Mouse (Mus musculus) cerebellum, postnatal 10 days (tissue): ENCODE measurements around the gene Asic2.
A peak's percentile ranks its signal among the peaks of the same experiment; 100 is the strongest.

Source experiments
- DNase-seq, 2 experiments: peaks; one replicate each; pipeline ENCODE4 v3.0.0; 2021; ENCODE audit warnings: mixed read lengths in 2 of 2

The Asic2 gene

DNA sequence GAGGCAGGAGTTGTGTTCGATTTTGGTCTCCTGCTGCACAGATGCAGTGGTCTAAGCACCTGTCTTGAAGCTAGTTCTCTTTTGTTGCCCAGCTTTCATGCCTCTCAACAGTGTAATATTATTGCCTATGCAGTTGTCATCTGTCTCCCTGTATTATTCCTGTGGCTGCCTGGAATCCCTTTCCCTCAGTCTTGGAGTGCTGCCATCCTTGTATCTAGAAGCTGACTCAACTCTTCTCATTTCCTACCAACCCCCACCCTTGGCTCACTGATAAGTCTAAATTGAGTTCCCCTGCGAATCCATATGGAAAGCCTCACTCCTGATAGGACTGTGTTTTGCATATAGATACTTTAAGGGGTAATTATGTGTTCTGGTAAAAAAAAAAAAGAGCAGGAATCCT is 373.0 kb downstream of the Asic2 start:
- peak; percentile 30 to 42 for DNase-seq

DNA sequence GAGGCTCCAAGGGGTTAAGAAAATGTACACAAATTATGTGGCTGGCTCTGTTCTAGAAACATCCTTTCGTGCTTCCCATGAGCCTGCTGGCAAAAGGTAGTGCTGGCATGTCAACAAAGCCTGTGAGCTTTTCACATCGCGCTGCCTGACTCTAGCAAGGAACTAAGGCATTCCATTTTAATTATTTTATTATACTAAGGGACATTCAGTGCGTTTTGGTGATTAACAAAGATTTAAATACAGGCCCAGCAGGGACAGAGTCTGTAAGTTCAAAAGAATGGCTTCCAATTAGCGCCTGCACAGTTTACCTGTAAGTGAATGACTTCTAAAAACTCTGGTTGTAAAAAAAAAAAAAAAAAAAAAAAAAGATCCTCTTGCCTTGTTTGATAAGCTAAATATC is 375.5 kb downstream of the Asic2 start:
- DNase-seq = no peak

DNA sequence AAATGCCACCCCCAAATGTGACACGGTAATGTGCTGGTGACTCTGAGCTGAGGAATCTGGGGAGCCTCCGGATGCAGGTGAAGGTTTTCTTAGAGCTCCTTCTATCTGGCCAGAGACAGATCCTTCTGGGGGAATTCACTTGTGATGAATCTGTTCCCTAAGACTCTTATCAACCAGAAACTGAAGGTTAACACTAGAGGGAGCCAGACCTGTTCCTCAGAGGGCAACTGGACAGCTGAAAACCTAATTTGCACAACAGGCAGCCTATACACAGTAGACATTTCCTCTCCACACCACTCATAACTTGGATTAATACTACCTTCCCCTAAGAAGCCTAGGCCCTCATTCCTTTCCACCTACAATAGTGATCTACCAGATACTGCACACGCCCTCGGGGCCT is 377.3 kb downstream of the Asic2 start:
- peak; percentile 27 to 51 for DNase-seq

- DNase-seq = peak; percentile 90 to 92
Measured at GRCm38 (mm10) chr11:81588630-81589029, 379.6 kb downstream of the Asic2 start.

- peak; percentile 80 to 86 for DNase-seq
Measured at GRCm38 (mm10) chr11:81587942-81588341, 380.3 kb downstream of the Asic2 start.

- no peak for DNase-seq
Measured at GRCm38 (mm10) chr11:81587114-81587513, 381.1 kb downstream of the Asic2 start.

- DNase-seq = no peak
Measured at GRCm38 (mm10) chr11:81584506-81584905, 383.8 kb downstream of the Asic2 start.

- DNase-seq = peak; percentile 63 to 64
Measured at GRCm38 (mm10) chr11:81583195-81583594, 385.1 kb downstream of the Asic2 start.

DNA sequence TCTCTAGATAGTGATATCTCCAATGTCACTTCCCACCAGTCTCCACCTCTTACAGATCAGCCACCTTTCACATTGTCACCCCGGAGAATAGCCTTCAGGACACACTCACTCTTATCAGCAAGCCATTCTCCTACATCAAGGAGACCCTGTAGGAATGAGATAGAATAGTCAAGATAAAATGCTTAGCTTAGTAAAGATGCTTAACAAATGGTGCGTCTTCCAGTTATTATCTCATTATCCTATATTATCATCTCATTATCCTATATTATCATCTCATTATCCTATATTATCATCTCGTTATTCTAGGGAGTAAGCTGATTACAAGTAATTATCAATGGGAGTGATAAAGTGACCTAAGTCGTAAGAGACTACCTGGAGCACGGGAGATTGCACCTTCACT is 386.1 kb downstream of the Asic2 start:
- DNase-seq = no peak

DNA sequence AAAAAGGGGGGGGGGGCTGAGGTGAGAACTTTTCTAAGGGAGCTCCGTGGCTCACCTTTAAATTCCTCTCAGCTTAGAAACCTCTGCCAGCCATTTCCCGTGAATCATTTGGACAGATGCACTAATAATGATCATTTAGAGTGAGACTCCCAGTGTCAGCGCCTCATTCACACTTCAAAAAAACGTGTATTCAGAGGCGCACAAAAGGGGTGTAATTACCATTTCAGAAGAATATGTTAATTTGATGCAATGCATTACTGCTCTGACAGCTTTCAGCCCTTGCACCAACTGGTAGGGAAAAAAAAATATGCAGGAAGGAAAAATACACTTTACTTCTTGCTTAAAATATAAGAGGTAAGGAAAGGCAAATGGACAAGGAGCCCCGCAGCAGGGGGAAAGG is 388.5 kb downstream of the Asic2 start:
- no peak for DNase-seq

DNA sequence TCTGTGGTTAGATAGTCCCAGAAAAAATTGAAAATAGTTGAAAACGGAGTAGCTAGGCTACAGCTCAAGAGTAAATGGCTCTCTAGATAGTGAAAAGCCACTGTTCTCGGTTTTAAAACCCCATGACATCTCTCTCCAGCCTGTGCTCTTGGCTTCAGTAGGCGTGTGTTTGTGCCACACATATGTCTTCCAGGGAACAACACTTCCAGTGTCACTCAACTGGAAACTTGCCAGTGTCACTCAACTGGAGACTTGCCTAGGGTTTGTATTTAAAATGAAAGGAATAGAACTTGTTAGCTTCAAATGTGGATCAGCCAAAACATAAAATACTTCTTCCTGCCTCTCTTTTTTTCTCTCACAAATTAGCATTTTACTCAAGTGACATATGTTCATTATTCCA is 397.9 kb downstream of the Asic2 start:
- DNase-seq = peak; percentile 82 to 83

- peak; percentile 45 to 52 for DNase-seq
Measured at GRCm38 (mm10) chr11:81564857-81565256, 403.4 kb downstream of the Asic2 start.

- no peak for DNase-seq
Measured at GRCm38 (mm10) chr11:81560374-81560773, 407.9 kb downstream of the Asic2 start.

- no peak for DNase-seq
Measured at GRCm38 (mm10) chr11:81543189-81543588, 425.1 kb downstream of the Asic2 start.

DNA sequence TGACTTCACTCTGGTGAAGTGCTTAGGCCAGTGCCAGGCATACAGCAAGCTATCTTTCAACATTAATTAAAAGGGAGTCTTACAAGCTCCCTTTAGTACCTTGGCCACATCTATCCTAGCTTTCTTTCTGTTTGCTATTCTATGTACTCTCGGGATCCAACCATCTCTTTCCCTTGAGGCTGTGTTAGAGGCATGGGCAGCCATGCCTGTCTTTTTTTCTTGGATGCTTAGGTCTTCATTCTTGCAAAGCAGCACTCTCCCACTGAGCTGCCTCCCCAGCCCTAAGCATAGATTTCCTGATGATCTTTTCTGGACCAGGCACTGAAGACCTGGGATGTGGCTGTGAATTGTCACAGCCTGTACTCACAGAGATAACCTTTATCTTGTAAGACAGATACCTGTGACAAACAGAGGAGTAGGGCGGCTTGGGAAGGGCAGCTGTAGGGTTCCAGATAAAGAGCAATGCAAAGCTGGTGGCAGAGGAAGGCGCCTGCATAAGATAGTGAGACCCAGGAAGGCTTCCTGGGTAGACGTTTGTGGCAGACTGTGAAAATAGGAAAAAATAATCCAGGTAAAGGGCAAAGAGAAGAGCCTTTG is 433.0 kb downstream of the Asic2 start:
- no peak for DNase-seq

DNA sequence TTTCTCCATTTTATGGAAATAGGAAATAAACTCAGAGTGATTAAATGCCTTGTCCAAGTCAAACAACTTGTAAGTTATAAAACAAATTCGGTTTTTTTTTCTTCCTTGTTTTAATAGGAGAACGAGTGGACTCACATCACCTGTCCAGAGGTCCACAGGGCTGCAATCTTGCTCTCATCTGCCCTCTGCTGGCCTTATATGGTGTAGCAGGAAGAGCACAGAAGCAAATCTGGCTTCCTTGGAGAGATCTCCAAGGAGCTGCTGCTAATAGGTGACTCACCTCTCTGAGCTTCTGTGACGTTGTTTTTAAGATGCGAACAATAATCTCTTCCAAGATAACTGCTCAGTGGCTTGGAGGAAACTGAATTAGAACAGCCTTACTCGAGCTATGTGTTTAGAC is 433.6 kb downstream of the Asic2 start:
- peak; percentile 85 to 88 for DNase-seq

- peak; percentile 70 to 76 for DNase-seq
Measured at GRCm38 (mm10) chr11:81531906-81532305, 436.4 kb downstream of the Asic2 start.

DNA sequence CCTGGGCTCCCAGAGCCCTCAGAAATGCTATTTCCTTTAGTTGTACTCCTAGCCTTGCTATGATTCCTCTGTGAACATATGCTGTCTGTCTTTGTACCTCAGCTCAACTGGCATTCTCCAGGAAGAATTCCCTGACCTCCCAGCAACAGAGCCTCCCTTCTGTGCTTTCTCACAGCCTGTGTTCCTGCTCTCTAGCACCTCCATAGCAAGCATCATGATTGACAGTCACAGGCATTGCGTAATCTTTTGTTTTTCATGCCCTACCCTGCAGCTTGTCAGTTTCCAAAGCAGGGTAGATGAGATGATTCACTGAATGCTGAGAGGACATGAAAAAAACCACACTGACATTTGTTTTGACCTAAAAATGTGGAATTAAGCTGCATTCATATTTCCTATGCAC is 445.3 kb downstream of the Asic2 start:
- no peak for DNase-seq

GRCm38 (mm10) chr11:81521881-81522280 is 446.4 kb downstream of the Asic2 start:
- DNase-seq = no peak

DNA sequence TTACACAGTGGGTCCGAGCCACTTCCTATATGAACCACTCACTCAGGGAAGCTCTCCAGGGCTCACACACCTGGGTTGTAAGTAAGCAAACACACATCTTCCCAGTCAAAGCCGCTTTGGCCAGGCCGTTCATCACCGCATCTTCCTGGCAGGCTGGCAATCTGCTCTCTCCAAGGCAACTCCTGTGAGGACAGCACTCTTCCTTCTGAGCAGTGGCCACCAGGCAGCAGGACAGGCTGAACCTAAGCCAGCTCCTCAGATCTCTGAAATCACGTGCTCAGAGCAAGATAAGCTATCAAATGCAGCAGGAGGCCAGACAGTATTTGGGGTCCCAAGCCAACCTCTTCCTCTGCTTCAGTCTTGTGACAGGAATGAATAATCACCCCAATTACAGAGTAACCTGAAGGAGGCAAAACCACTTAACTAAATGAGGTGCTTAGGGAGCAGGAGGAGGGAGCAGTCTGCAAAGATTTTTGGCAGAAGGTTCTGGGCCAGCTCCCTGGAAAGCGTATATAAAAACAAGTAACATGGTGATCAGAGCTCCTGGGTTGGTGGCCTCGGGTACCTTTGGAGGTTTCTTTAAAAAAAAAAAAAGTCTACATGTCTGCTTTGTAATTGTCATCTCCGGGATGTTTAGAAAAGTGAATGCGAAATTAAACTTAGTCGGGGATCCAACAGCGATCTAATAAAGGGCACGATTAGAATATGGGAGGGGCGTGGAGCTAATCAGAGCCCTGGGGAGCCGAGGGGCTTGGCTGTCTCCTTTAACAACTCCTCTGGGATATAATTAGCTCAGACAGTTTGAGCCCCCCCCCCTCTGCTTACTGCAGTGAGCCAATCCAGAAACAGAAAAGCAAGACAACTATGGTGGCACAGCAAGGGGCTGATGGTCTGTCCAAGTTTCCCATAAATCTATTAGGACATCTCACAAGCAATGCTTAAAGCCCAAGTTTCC is 450.0 kb downstream of the Asic2 start:
- DNase-seq = peak; percentile 56 to 66

- DNase-seq = no peak
Measured at GRCm38 (mm10) chr11:81515754-81516153, 452.5 kb downstream of the Asic2 start.

DNA sequence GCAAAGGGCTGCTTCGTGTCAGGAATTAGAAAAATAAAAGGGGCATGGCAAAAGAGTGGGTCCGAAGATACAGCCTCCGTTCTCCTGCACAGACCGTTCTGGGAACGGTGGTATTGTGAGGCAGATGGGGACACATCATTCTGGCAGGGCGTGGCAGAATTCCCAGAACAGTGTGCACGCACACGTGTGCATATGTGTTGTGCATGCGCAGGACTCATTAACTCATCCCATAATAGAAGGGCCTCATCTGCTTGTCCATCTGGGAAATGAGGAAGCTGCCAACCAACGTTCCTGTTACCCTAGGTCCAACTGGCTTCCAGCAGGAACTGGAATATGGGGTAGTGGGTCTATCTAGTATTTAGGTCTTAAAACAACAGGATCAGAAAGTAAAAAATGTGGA is 455.8 kb downstream of the Asic2 start:
- DNase-seq = peak; percentile 84 to 87

DNA sequence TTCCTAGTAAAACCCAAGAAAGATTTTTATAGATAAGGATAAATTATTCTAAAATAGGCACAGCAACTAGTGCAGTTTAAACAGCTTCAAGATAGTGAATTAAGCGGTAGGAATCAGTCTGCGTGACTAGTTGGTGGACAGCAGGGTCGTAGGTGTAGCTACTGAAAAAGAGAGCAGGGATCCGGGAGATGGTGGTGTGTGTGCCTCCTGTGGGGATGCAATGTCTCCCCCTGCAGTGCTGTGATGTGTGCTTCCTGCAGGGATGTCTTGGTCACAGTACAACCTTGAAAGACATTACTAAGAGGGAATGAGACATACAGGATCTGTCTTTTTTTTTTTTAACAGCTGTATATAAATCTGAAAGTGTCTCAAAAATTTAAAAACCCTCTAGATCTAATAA is 456.9 kb downstream of the Asic2 start:
- no peak for DNase-seq
